Mouse (Mus musculus): ENCODE measurements around the gene Anapc7. TPM values are rescaled to one million over a fixed set of nuclear protein-coding genes. Genes with fewer than 3 reads are reported as not detected.
"Not testable (repeated sequence)": the region's sequence is repeated elsewhere in the genome, so short reads cannot be mapped to it uniquely, and the experiment has no call there.

Gene Anapc7
- total RNA-seq, 2 experiments from 2014 or later, result 31.5 to 34.0 TPM

GRCm38 (mm10) chr5:122444492-122444891, 23.0 kb downstream of the Anapc7 start:
- intact Hi-C loops (cut with DNase I), result no loop called here
- no peak for DNase-seq (ENCODE audit: low spot score in 2 of 2)

- intact Hi-C loops (cut with DNase I), result no loop called here
- DNase-seq (ENCODE audit: low spot score in 2 of 2), result no peak
Measured at GRCm38 (mm10) chr5:122445051-122445610, 23.6 kb downstream of the Anapc7 start.

DNA sequence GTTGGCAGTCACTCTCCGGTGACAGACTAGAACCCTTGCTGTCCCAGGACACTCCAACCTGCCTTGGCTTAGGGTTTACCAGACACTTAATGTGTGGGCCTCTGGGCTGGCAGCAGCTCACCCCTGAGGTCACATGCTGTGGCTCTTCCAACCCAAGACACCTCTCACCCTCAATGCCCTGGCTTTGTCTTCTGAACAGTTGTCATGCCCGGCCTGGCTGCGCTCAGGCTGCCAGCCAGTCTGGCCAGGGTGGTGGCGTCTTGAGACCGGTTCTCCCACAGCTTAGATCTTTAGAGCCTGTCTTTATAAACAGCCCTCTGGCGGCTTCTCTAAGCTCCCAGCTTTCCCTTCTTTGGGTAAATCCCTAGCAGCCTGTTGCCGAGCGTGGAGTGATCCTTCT, 26.4 kb downstream of the Anapc7 start:
- intact Hi-C loops (cut with DNase I), result no loop called here

DNA sequence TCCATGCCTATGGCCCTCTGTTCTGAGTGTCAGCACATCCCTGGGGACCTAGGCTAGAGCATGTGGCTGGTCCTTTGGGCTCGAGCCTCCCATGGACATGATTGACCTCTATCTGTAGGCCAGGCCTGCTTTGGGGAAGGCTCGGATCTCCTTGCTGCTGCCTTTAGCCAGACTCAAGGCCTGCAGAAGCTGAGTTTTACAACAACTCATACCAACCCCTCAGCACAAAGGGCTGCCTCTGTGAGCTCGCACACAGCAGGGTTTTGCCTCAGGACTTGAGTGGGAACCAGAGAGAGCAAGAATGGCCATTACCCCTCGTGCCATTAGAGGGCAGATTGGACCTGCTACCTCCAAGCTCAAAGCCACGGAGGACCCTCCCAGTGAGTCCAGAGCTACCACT, 27.4 kb downstream of the Anapc7 start:
- DNase-seq (ENCODE audit: low spot score in 2 of 2), result no peak
- intact Hi-C loops (cut with DNase I), result no loop called here

More for the DNA sequence above, 26.4 kb downstream of the Anapc7 start:
- DNase-seq (ENCODE audit: low spot score in 2 of 2), result no peak

DNA sequence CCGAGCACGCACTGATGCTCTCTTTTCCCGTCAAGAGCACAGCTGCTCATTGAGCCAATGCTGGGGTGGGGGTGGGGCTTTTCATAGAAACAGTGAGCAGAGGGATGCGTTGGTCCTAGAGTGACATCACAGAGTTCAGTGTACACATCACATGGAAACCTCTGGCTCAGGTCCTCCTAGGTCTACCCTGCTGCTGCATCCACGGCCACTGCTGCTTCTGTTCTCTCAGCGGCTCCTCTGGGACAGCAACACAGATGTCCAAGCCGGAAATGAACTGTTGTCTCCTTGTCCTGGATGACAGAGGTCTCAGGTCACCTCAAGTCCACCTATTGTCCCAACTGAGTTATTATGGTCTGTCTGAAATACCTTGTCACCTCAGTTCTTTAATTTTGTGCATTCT, 28.5 kb downstream of the Anapc7 start:
- DNase-seq (ENCODE audit: low spot score in 2 of 2), result no peak
- intact Hi-C loops (cut with DNase I), result no loop called here

DNA sequence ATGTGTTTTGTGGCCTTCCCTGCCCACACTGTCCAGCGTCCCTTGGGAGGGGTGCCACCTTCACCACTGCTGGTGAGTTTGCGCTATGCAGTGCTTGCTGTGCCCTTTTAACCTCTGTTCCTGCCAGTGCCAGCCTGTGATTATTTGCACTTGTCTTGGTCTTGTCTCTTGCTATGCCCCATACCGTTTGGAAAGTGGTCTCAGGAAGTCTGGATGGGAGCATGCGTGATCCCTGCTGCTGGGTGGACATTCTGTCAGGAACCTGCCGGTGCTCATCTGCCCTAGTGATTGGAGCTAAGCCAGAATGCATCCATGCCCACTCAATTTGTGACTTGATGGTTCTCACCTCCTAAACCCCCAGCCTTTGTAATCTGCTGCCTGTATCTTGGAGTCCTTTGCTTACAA, 29.4 kb downstream of the Anapc7 start:
- no peak for DNase-seq (ENCODE audit: low spot score in 2 of 2)
- intact Hi-C loops (cut with DNase I), result no loop called here

- intact Hi-C loops (cut with DNase I), result no loop called here
Measured at GRCm38 (mm10) chr5:122451324-122451723, 29.8 kb downstream of the Anapc7 start.

DNA sequence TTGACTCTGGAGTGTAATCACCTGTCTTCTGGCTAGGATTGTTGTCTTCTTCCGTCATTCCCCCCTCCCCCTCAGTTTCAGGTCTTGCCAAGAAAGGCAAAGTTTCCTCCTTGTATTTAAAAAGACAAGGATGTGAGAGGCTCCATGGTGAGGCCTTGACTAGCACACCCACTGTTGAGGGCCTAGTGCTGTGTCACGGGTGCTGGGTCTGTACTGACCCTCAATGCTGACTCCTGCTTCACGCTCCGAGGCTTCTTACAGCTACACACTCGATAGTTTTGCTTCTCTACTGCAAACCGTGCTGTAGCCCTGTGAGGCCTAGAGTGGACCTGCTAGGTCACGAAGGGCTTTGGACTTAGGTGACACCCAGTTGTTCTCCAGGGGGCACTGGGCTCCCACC, 30.7 kb downstream of the Anapc7 start:
- no peak for DNase-seq (ENCODE audit: low spot score in 2 of 2)
- intact Hi-C loops (cut with DNase I), result no loop called here

More at GRCm38 (mm10) chr5:122451324-122451723, 29.8 kb downstream of the Anapc7 start:
- DNase-seq (ENCODE audit: low spot score in 2 of 2), result no peak

DNA sequence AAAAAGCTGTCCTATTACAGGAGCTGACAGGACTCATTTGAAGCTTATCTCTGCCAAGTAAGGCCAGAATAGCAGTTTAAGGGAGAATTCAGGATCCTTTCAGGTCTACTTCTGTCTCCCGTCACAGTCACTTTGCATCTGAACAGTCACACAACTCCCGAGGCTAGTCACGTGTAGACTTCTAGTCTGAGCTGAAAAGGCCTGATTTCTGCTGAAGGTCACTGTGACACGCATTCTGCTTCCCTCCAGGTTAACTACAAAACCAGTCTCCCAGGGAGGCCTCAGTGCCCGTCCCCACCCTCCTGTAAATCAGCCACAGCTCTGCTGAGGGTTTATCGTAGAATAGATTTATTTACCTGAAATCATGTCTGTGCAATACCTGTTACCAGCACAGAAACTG, 31.7 kb downstream of the Anapc7 start:
- intact Hi-C loops (cut with DNase I), result no loop called here
- no peak for DNase-seq (ENCODE audit: low spot score in 2 of 2)

- no peak for DNase-seq (ENCODE audit: low spot score in 2 of 2)
- intact Hi-C loops (cut with DNase I), result no loop called here
Measured at GRCm38 (mm10) chr5:122454442-122454841, 32.9 kb downstream of the Anapc7 start.

- DNase-seq (ENCODE audit: low spot score in 2 of 2), result no peak
- intact Hi-C loops (cut with DNase I), result loop anchor here (5.0 kb wide), 1 partner anchor 37 kb away; no protein-coding TSS in a partner anchor
Measured at GRCm38 (mm10) chr5:122454883-122455282, 33.4 kb downstream of the Anapc7 start.

GRCm38 (mm10) chr5:122455584-122455983, 34.1 kb downstream of the Anapc7 start:
- no peak for DNase-seq (ENCODE audit: low spot score in 2 of 2)
- intact Hi-C loops (cut with DNase I), result loop anchor here (5.0 kb wide), 1 partner anchor 37 kb away; no protein-coding TSS in a partner anchor

- not testable (repeated sequence) for DNase-seq (ENCODE audit: low spot score in 2 of 2)
- intact Hi-C loops (cut with DNase I), result loop anchor here (5.0 kb wide), 1 partner anchor 35 kb away; no protein-coding TSS in a partner anchor
Measured at GRCm38 (mm10) chr5:122457054-122457453, 35.6 kb downstream of the Anapc7 start.

GRCm38 (mm10) chr5:122458066-122458465, 36.6 kb downstream of the Anapc7 start:
- intact Hi-C loops (cut with DNase I), result loop anchor here (5.0 kb wide), 1 partner anchor 34 kb away; no protein-coding TSS in a partner anchor
- no peak for DNase-seq (ENCODE audit: low spot score in 2 of 2)

DNA sequence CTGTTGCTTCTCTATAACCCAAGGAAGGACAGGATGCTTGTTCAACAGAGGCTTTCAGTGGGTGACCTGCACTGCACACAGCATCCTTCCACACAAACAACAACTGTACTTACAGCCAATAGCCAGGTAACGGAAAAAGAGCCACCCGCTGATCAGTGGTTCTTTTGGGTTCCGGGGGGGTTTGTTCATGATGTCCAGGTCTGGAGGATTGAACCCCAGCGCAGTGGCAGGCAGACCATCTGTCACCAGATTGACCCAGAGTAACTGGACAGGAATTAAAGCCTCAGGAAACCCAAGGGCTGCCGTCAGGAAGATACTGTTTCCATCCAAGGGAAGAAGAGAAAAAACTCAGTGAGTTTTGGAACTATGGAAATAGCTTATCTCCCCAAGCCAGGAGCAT, 37.8 kb downstream of the Anapc7 start:
- intact Hi-C loops (cut with DNase I), result loop anchor here (5.0 kb wide), 1 partner anchor 33 kb away; no protein-coding TSS in a partner anchor
- no peak for DNase-seq (ENCODE audit: low spot score in 2 of 2)

- no peak for DNase-seq (ENCODE audit: low spot score in 2 of 2)
- intact Hi-C loops (cut with DNase I), result no loop called here
Measured at GRCm38 (mm10) chr5:122460656-122461055, 39.2 kb downstream of the Anapc7 start.

GRCm38 (mm10) chr5:122461431-122461830, 39.9 kb downstream of the Anapc7 start:
- intact Hi-C loops (cut with DNase I), result no loop called here
- no peak for DNase-seq (ENCODE audit: low spot score in 2 of 2)

GRCm38 (mm10) chr5:122471658-122472057, 50.2 kb downstream of the Anapc7 start:
- intact Hi-C loops (cut with DNase I), result no loop called here
- DNase-seq (ENCODE audit: low spot score in 2 of 2), result no peak

DNA sequence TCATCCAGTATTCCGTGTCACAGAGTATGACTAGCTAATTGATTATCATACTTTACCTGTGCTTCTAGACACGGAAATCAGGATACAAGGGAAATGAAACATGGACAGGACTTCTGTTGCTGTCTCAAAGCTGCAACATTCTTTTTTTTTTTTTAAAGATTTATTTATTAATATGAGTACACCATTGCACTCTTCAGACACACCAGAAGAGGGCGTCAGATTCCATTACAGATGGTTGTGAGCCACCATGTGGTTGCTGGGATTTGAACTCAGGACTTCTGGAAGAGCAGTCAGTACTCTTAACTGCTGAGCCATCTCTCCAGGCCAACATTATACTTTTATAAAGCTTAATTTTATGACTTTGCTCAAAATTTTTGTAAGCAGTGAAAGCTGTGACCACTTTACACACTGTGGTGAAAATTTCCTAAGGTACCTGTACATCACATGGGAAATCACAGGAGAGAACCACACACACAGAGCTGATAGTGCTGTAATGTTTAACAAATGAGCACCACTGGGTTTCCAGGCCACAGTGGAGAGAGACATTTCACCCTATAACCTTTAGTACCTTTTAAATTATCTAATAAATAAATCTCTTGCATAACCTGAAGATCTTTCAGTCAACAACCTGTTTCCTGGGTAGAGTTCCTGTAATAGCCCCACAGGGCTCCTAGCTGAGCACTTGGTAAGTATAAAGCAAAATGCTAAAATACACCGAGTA, 53.3 kb downstream of the Anapc7 start:
- no peak for DNase-seq (ENCODE audit: low spot score in 2 of 2)
- intact Hi-C loops (cut with DNase I), result no loop called here

DNA sequence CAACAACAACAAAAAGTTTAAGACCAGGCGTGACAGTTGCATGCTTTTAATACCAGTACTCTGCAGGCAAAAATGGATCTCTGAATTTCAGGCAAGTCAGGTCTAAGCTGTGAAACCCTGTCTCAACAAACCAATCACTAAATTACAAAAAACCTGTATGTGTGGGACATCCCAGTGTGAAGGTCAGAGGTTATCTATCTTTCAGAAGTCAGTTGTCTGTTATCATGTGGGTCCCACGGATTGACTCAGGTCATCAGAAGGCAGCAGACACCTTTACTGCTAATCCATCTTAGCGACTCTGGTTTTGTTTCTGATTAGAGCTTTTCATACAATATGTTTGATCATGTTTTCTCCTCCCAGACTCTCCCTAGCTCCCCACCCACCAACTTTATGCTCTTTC, 54.6 kb downstream of the Anapc7 start:
- no peak for DNase-seq (ENCODE audit: low spot score in 2 of 2)
- intact Hi-C loops (cut with DNase I), result no loop called here

DNA sequence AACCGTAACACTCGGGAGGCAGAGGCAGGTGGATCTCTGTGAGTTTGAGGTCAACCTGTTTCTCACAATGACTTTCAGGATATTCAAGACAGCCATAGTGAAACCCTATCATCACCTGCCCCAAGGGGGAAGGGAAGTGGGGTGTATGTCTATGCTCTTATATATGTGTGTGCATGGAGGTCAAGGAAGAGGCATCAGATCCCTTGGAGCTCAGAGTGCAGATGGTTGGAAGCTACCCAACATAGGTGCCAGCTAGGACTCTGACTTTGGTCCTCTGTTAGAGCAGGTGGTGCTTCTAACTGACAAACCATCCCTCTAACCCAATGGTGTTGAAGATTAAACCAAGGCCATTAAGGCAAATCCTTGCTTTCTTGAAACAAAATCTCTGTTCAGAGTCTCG, 56.0 kb downstream of the Anapc7 start:
- DNase-seq (ENCODE audit: low spot score in 2 of 2), result no peak
- intact Hi-C loops (cut with DNase I), result no loop called here
